Mouse (Mus musculus): ENCODE measurements around the gene Selenbp1.
A peak's percentile ranks its signal among the peaks of the same experiment; 100 is the strongest.
"Not testable (repeated sequence)": the region's sequence is repeated elsewhere in the genome, so short reads cannot be mapped to it uniquely, and the experiment has no call there.

The Selenbp1 gene

GRCm38 (mm10) chr3:94932809-94933564 lies at the start of gene Selenbp1:
Gene Selenbp1 (plus strand): TSS chr3:94933056.
- no peak for DNase-seq

- DNase-seq, result peak; percentile 84
Measured at GRCm38 (mm10) chr3:94886316-94887224, 46.3 kb upstream of the Selenbp1 start, which contains the start of gene Psmb4. Gene Psmb4 (minus strand): TSS chr3:94886961.

GRCm38 (mm10) chr3:94888595-94888994 lies 44.3 kb upstream of the Selenbp1 start:
- peak; percentile 38 for DNase-seq

- no peak for DNase-seq
Measured at GRCm38 (mm10) chr3:94894076-94894475, 38.8 kb upstream of the Selenbp1 start.

GRCm38 (mm10) chr3:94902747-94903146 lies 30.1 kb upstream of the Selenbp1 start:
- DNase-seq, result peak; percentile 54

- DNase-seq, result not testable (repeated sequence)
Measured at GRCm38 (mm10) chr3:94904759-94905158, 28.1 kb upstream of the Selenbp1 start.

GRCm38 (mm10) chr3:94906482-94906881 lies 26.4 kb upstream of the Selenbp1 start:
- DNase-seq, result no peak

- DNase-seq, result no peak
Measured at GRCm38 (mm10) chr3:94911050-94911693, 21.7 kb upstream of the Selenbp1 start.

GRCm38 (mm10) chr3:94913801-94914200 lies 19.1 kb upstream of the Selenbp1 start:
- DNase-seq, result no peak

GRCm38 (mm10) chr3:94915903-94916741 lies 16.7 kb upstream of the Selenbp1 start:
- peak; percentile 21 for DNase-seq

- DNase-seq, result no peak
Measured at GRCm38 (mm10) chr3:94917816-94918361, 15.0 kb upstream of the Selenbp1 start.

- no peak for DNase-seq
Measured at GRCm38 (mm10) chr3:94918845-94919244, 14.0 kb upstream of the Selenbp1 start.

- no peak for DNase-seq
Measured at GRCm38 (mm10) chr3:94921104-94921503, 11.8 kb upstream of the Selenbp1 start.

GRCm38 (mm10) chr3:94922333-94922732 lies 10.5 kb upstream of the Selenbp1 start:
- no peak for DNase-seq

GRCm38 (mm10) chr3:94924688-94925087 lies 8.2 kb upstream of the Selenbp1 start:
- no peak for DNase-seq

- not testable (repeated sequence) for DNase-seq
Measured at GRCm38 (mm10) chr3:94926301-94926736, 6.5 kb upstream of the Selenbp1 start.

GRCm38 (mm10) chr3:94928979-94929378 lies 3.9 kb upstream of the Selenbp1 start:
- not testable (repeated sequence) for DNase-seq

- DNase-seq, result not testable (repeated sequence)
Measured at GRCm38 (mm10) chr3:94930386-94931266, 2.2 kb upstream of the Selenbp1 start.

- DNase-seq, result not testable (repeated sequence)
Measured at GRCm38 (mm10) chr3:94931427-94932082, 1.3 kb upstream of the Selenbp1 start.

- not testable (repeated sequence) for DNase-seq
Measured at GRCm38 (mm10) chr3:94932279-94932678, 577 bp upstream of the Selenbp1 start.
